Mouse (Mus musculus) embryonic facial prominence, embryonic 11.5 days (tissue): ENCODE results near the gene Zfp872. TPM values are rescaled to one million over a fixed set of nuclear protein-coding genes. Genes with fewer than 3 reads are reported as not detected.
"Not testable (repeated sequence)": the region's sequence is repeated elsewhere in the genome, so short reads cannot be mapped to it uniquely, and the experiment has no call there.

Source experiments
- ATAC-seq: fragments of 200-750 bp; cut with Nextera tagmentation; replicated peaks from 2 replicates; pipeline ENCODE4 v1.8.0; 2017; ENCODE audit warnings: low read depth; ENCODE audit not compliant: insufficient number of reproducible peaks, low FRiP score, low TSS enrichment
- DNase-seq: peaks from one replicate; pipeline ENCODE4 v3.0.0-alpha.2; 2015; ENCODE audit warnings: low spot score
- H3K27ac ChIP-seq: fragments of 300-500 bp; sonication (generic); replicated peaks from 2 replicates; pipeline ENCODE4 v1.5.1; 2014; ENCODE audit warnings: mild to moderate bottlenecking, low read depth, low read length, control low read depth
- H3K27me3 ChIP-seq: fragments of 300-500 bp; sonication (generic); 2 replicates; pipeline ENCODE4 v1.6.1; 2014; ENCODE audit warnings: mild to moderate bottlenecking, low read length, moderate library complexity, mixed read lengths; ENCODE audit not compliant: control insufficient read depth, insufficient read depth
- H3K36me3 ChIP-seq: fragments of 300-500 bp; sonication (generic); replicated peaks from 2 replicates; pipeline ENCODE4 v1.6.1; 2014; ENCODE audit warnings: low read depth, mild to moderate bottlenecking, low read length, moderate library complexity, mixed read lengths; ENCODE audit not compliant: control insufficient read depth, insufficient read depth
- H3K4me1 ChIP-seq: fragments of 300-500 bp; sonication (generic); 2 replicates; pipeline ENCODE4 v1.6.1; 2014; ENCODE audit warnings: low read length, mixed read lengths; ENCODE audit not compliant: control insufficient read depth, insufficient read depth
- H3K4me2 ChIP-seq: fragments of 300-500 bp; sonication (generic); 2 replicates; pipeline ENCODE4 v1.6.1; 2014; ENCODE audit warnings: low read depth, mild to moderate bottlenecking, control low read depth, low read length, moderate library complexity
- H3K4me3 ChIP-seq: fragments of 300-500 bp; sonication (generic); 2 replicates; pipeline ENCODE4 v1.5.1; 2014; ENCODE audit warnings: low read depth, low read length, control low read depth
- H3K9ac ChIP-seq: fragments of 300-500 bp; sonication (generic); replicated peaks from 2 replicates; pipeline ENCODE4 v1.6.1; 2014; ENCODE audit warnings: mild to moderate bottlenecking, control low read depth, low read length
- H3K9me3 ChIP-seq: fragments of 300-500 bp; sonication (generic); replicated peaks from 2 replicates; pipeline ENCODE4 v1.6.1; 2016; ENCODE audit warnings: mild to moderate bottlenecking, low read length, inconsistent platforms, mixed read lengths; ENCODE audit not compliant: control insufficient read depth
- WGBS: fragments of 180-500 bp; shearing (Covaris S2); extraction: QIAGEN DNeasy Blood & Tissue Kit; methylation state at CpG from one replicate; pipeline ENCODE4 v1.1.7; 2014; 5-methylcytosine and 5-hydroxymethylcytosine counted together
- polyA plus RNA-seq: library from polyadenylated mRNA; unstranded; fragments of >200 nt; fragmentation: Nextera tagmentation; extraction: Ambion mirVana; gene quantifications from 2 replicates; pipeline ENCODE4 v1.2.1, GENCODE M21; 2014

Zfp872 gene
- polyA plus RNA-seq = 0.10 and 0.11 TPM in 2 replicates

DNA sequence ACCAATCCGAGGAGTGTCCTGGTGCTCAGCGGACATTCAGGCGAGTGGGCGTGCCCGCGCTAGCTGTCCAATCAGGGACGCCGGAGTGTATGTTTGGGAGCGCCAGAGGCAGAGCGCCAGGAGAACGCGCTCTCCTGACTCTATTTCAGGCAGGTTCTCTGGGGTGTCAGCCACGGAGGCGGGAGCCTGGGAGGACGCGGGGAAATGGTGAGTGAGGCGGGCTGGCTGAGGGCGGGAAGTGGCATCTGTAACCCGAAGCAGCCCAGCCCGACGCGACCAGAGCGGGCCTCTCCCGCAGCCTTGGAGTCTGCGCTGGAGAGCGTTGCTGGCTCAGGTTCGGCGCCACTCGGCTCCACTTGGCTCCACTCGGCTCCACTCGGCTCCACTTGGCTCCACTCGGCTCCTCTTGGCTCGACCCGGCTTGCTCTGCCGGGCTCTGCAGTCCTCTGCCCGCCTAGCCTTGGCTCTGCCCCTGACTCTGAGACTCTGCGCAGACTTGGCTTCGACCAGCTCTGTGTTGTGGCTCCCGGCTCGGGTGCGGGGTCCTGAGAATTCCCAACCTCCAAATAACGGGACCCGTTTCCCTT lies at the start of gene Zfp872:
Gene Zfp872, plus strand, starts transcription at position 66 of the 587 bp plus-strand sequence.
- 16% methylated on average over 43 of the region's 43 CpGs for WGBS
- Histone ChIP-seq H3K4me3 (peak within 1 kb of the TSS; percentile 35), H3K9me3 (peaks cover 2% of the 10 kb centered on the region), H3K9ac (peak within 1 kb of the TSS; percentile 52), H3K27me3 (no peaks in the 10 kb centered on the region), H3K36me3 (no peaks in the 10 kb centered on the region), H3K4me2 (peak within 1 kb of the TSS; percentile 67), H3K4me1 (no peaks in the 10 kb centered on the region), H3K27ac (no peak within 1 kb of the TSS)
- DNase-seq (peak; percentile 71), ATAC-seq (peak; percentile 84)

GRCm38 (mm10) chr9:22138480-22138879 lies 49.4 kb upstream of the Zfp872 start:
- Histone ChIP-seq H3K27me3 (0 out of 2 replicates have a peak, but pooled peaks cover 2% of the 10 kb centered on the region), H3K4me3 (no peak overlapping the region), H3K27ac (no peak overlapping the region), H3K4me1 (no peaks in the 10 kb centered on the region), H3K9ac (no peak overlapping the region), H3K36me3 (no peaks in the 10 kb centered on the region), H3K4me2 (no peak overlapping the region), H3K9me3 (no peaks in the 10 kb centered on the region)
- 24% methylated on average over 2 of the region's 2 CpGs for WGBS
- ATAC-seq = no peak
- peak; percentile 39 for DNase-seq

DNA sequence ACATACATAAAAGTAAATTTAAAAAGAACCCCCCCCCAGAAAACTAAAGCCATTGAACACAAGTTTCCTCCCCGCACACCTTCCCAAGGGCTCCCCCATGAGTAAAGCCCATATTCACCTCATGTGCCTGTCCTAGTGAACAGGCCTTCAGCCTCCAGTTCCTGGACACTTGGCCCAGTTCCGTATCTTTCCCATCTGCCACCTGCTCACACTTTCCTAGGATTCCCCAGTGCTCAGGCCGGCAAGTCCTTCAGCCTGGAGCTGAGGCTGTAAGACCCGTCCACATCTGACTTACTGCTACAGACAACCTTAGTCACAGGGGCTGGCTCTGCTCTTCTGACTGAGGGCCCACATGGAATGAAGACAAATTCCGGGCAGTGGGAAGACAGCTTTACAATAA lies 48.1 kb upstream of the Zfp872 start:
- H3K9me3 ChIP-seq = no peaks in the 10 kb centered on the region
- no peak overlapping the region for H3K9ac ChIP-seq
- H3K36me3 ChIP-seq = no peaks in the 10 kb centered on the region
- H3K4me3 ChIP-seq = no peak overlapping the region
- H3K4me1 ChIP-seq = no peaks in the 10 kb centered on the region
- WGBS = 87% methylated on average over 5 of the region's 5 CpGs
- no peak for DNase-seq
- H3K27ac ChIP-seq = no peak overlapping the region
- no peak for ATAC-seq
- 0 out of 2 replicates have a peak, but pooled peaks cover 2% of the 10 kb centered on the region for H3K27me3 ChIP-seq
- H3K4me2 ChIP-seq = no peak overlapping the region

DNA sequence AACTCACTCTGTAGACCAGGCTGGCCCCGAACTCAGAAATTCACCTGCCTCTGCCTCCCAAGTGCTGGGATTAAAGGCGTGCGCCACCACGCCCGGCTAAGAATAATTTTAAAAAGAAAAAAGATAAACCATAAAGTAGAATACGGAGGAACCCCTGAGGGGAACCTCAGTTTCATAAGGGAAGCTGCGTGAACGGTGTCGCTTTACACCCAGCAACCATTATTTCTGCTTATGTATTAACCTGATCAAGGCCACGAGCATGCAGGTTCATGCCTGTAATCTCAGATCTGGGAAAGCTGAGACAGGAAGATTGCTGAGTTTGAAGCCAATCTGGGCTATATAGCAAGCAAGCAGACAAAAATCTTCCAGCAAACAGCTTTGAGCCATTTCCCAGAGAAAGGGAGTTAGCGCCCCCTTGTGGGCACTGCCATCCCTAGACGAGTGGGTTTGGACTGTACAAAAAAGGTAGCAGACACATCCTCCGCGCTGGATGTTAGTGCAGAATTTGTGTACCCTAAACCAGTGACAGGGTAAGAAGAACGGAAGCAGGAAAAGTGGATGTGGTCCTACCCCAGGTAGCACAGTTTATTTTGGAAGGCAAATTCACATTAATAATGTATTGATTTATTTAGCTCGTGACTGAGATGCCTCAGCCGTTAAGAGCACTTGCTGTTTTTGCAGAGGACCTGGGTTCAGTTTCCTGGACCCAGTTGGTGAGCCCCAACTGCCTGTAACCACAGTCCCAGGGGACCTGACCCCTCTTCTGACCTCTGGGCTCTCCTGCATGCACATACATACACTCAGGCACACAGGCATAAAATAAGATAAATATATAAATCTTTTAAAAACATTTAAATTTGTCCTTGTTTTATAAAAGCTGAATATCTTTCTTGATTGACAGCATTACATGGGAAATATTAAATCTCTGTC lies 44.5 kb upstream of the Zfp872 start:
- Histone ChIP-seq H3K4me1 (no peaks in the 10 kb centered on the region), H3K36me3 (no peaks in the 10 kb centered on the region), H3K9ac (no peak overlapping the region), H3K9me3 (no peaks in the 10 kb centered on the region), H3K27me3 (no peaks in the 10 kb centered on the region), H3K4me2 (no peak overlapping the region), H3K4me3 (no peak overlapping the region), H3K27ac (no peak overlapping the region)
- DNase-seq (peak; percentile 93), ATAC-seq (peak; percentile 59; the same call in 1 of the 2 replicates)
- WGBS = 57% methylated on average over 17 of the region's 17 CpGs

GRCm38 (mm10) chr9:22144304-22144965 lies 43.5 kb upstream of the Zfp872 start:
- Histone ChIP-seq H3K4me3 (no peak overlapping the region), H3K4me2 (no peak overlapping the region), H3K9me3 (no peaks in the 10 kb centered on the region), H3K27me3 (no peaks in the 10 kb centered on the region), H3K4me1 (no peaks in the 10 kb centered on the region), H3K9ac (no peak overlapping the region), H3K36me3 (no peaks in the 10 kb centered on the region), H3K27ac (no peak overlapping the region)
- ATAC-seq (no peak), DNase-seq (no peak)
- whole genome bisulfite sequencing = 89% methylated on average over 6 of the region's 8 CpGs

DNA sequence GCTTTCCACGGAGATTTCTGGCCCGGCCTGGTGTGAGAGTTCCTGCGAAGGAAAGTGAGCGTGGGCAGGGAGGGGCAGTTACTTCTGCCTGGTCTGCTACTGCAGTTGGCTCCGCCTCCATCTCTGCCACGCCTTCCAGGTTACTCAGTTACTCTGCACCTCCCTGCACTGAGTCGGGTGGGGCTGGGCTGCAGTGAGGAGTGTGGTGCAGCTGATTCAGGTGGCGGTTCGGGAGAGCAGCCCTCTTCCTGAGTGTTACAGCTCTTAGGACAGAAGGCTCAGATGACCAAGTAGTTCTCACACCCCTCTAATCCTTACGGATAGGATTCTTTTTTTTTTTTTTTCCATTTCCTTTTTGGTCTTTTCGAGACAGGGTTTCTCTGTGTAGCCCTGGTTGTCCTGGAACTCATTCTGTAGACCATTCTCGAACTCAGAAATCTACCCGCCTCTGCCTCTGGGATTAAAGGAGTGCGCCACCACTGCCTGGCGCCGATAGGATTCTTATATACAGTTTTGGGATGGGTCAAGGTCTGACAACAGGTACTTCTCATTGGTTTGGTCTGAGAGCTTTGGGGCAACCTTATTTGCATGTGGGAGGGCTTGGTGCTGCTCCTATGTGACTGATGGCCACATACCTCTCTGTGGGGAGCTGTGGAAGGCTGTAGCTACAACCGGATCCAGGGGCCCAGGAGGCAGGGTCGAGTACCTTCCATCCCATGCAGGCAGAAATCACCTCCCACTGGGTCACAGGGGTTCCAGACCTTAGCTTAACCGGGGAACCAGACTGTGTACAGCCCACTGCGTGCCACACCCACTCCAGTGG lies 38.3 kb upstream of the Zfp872 start:
- Histone ChIP-seq H3K27ac (no peak overlapping the region), H3K4me3 (no peak overlapping the region), H3K9ac (no peak overlapping the region), H3K4me2 (no peak overlapping the region), H3K36me3 (no peaks in the 10 kb centered on the region), H3K27me3 (no peaks in the 10 kb centered on the region), H3K4me1 (no peaks in the 10 kb centered on the region), H3K9me3 (no peaks in the 10 kb centered on the region)
- no peak for ATAC-seq
- no peak for DNase-seq
- 77% methylated on average over 20 of the region's 20 CpGs for WGBS

DNA sequence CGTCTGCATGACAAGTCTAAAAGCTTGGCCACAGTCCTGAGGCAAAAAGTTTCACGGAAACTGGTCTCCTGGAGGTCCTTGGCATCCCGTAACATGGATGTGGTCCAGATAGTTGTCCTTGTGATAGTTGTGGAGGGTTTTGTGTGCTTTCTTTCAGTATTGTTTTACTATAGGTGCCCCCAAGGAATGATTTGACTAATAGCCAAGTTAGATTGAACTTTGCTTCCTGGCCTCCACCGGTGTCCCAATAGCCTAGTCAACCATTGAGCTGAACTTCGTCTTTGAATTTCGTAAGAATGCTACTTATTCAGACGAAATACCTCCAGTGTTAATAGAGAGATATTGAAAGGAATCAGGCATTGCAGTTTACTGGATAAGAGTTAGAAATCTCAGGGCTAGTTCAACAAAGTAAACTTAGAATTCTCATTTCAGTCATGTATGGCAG lies 37.6 kb upstream of the Zfp872 start:
- WGBS = 87% methylated on average over 7 of the region's 7 CpGs
- not testable (repeated sequence) for H3K9me3 ChIP-seq, H3K4me3 ChIP-seq, H3K27me3 ChIP-seq, H3K27ac ChIP-seq, DNase-seq, H3K4me2 ChIP-seq, H3K9ac ChIP-seq, H3K4me1 ChIP-seq, ATAC-seq, H3K36me3 ChIP-seq
